Mouse (Mus musculus) neural tube, embryonic 14.5 days (tissue): ENCODE measurements at regions not wholly inside any gene's neighbourhood (a gene's known extent, or its start where the extent isn't known, plus 50 kb on each side); places are given as distances from the start of the nearest gene placed in this dataset.

Experiments used
- ATAC-seq: fragments of 200-750 bp; cut with Nextera tagmentation; 2 replicates; pipeline ENCODE4 v1.8.0; 2017; ENCODE audit warnings: low read depth, mild to moderate bottlenecking, moderate TSS enrichment, moderate library complexity
- H3K27ac ChIP-seq: fragments of 300-500 bp; sonication (generic); 2 replicates; pipeline ENCODE4 v1.5.1; 2014; ENCODE audit warnings: low read depth, mild to moderate bottlenecking, control low read depth, low read length, moderate library complexity, mixed read lengths
- H3K27me3 ChIP-seq: fragments of 300-500 bp; sonication (generic); 2 replicates; pipeline ENCODE4 v1.6.1; 2014; ENCODE audit warnings: low read length; ENCODE audit not compliant: control insufficient read depth, insufficient read depth
- H3K36me3 ChIP-seq: fragments of 300-500 bp; sonication (generic); 2 replicates; pipeline ENCODE4 v1.6.1; 2014; ENCODE audit warnings: low read length, mixed read lengths; ENCODE audit not compliant: control insufficient read depth, insufficient read depth
- H3K4me1 ChIP-seq: fragments of 300-500 bp; sonication (generic); 2 replicates; pipeline ENCODE4 v1.6.1; 2014; ENCODE audit warnings: low read length; ENCODE audit not compliant: control insufficient read depth, insufficient read depth
- H3K4me2 ChIP-seq: fragments of 300-500 bp; sonication (generic); 2 replicates; pipeline ENCODE4 v1.6.1; 2014; ENCODE audit warnings: mild to moderate bottlenecking, low read depth, low read length, control low read depth
- H3K4me3 ChIP-seq: fragments of 300-500 bp; sonication (generic); 2 replicates; pipeline ENCODE4 v1.5.1; 2014; ENCODE audit warnings: low read depth, low read length, control low read depth, mixed read lengths
- H3K9ac ChIP-seq: fragments of 300-500 bp; sonication (generic); replicated peaks from 2 replicates; pipeline ENCODE4 v1.6.1; 2014; ENCODE audit warnings: low read depth, mild to moderate bottlenecking, control low read depth, low read length, mixed read lengths
- H3K9me3 ChIP-seq: fragments of 300-500 bp; sonication (generic); 2 replicates; pipeline ENCODE4 v1.6.1; 2016; ENCODE audit warnings: low read length; ENCODE audit not compliant: control insufficient read depth
- WGBS: fragments of 180-500 bp; shearing (Covaris S2); extraction: QIAGEN DNeasy Blood & Tissue Kit; methylation state at CpG from one replicate; pipeline ENCODE4 v1.1.7; 2014; 5-methylcytosine and 5-hydroxymethylcytosine counted together

GRCm38 (mm10) chr15:61304546-61304945, 381.7 kb upstream of the A1bg start:
- H3K27me3 ChIP-seq, result no peaks in the 10 kb centered on the region
- ATAC-seq, result no peak
- no peaks in the 10 kb centered on the region for H3K36me3 ChIP-seq
- no peak overlapping the region for H3K27ac ChIP-seq
- 58% methylated on average over 3 of the region's 3 CpGs for WGBS
- H3K4me1 ChIP-seq, result no peaks in the 10 kb centered on the region
- H3K9ac ChIP-seq, result no peak overlapping the region
- H3K4me2 ChIP-seq, result no peak overlapping the region
- no peak overlapping the region for H3K4me3 ChIP-seq
- no peaks in the 10 kb centered on the region for H3K9me3 ChIP-seq

GRCm38 (mm10) chr15:61299796-61300195, 377.0 kb upstream of the A1bg start:
- no peaks in the 10 kb centered on the region for H3K36me3 ChIP-seq
- no peak overlapping the region for H3K4me2 ChIP-seq
- H3K27me3 ChIP-seq, result no peaks in the 10 kb centered on the region
- ATAC-seq, result no peak
- WGBS, result 87% methylated on average over 6 of the region's 6 CpGs
- H3K27ac ChIP-seq, result no peak overlapping the region
- H3K4me3 ChIP-seq, result no peak overlapping the region
- H3K4me1 ChIP-seq, result no peaks in the 10 kb centered on the region
- no peaks in the 10 kb centered on the region for H3K9me3 ChIP-seq
- H3K9ac ChIP-seq, result no peak overlapping the region

GRCm38 (mm10) chr15:61297447-61298208, 374.8 kb upstream of the A1bg start:
- Histone ChIP-seq H3K9ac (no peak overlapping the region), H3K27me3 (no peaks in the 10 kb centered on the region), H3K4me1 (no peaks in the 10 kb centered on the region), H3K27ac (no peak overlapping the region), H3K4me3 (no peak overlapping the region), H3K9me3 (no peaks in the 10 kb centered on the region), H3K4me2 (no peak overlapping the region), H3K36me3 (no peaks in the 10 kb centered on the region)
- WGBS, result 88% methylated on average over 5 of the region's 5 CpGs
- ATAC-seq, result no peak

- WGBS, result 95% methylated on average over 2 of the region's 2 CpGs
- Histone ChIP-seq H3K9ac (no peak overlapping the region), H3K4me1 (no peaks in the 10 kb centered on the region), H3K4me2 (no peak overlapping the region), H3K27me3 (no peaks in the 10 kb centered on the region), H3K36me3 (no peaks in the 10 kb centered on the region), H3K9me3 (no peaks in the 10 kb centered on the region), H3K27ac (no peak overlapping the region), H3K4me3 (no peak overlapping the region)
- ATAC-seq, result no peak
Observed at GRCm38 (mm10) chr15:61294616-61295015, 371.8 kb upstream of the A1bg start.

- ATAC-seq, result no peak
- no peak overlapping the region for H3K4me2 ChIP-seq
- no peaks in the 10 kb centered on the region for H3K27me3 ChIP-seq
- H3K9me3 ChIP-seq, result no peaks in the 10 kb centered on the region
- H3K4me1 ChIP-seq, result no peaks in the 10 kb centered on the region
- no peak overlapping the region for H3K4me3 ChIP-seq
- no peaks in the 10 kb centered on the region for H3K36me3 ChIP-seq
- H3K9ac ChIP-seq, result no peak overlapping the region
- WGBS, result 82% methylated on average over 4 of the region's 4 CpGs
- H3K27ac ChIP-seq, result no peak overlapping the region
Observed at GRCm38 (mm10) chr15:61294131-61294530, 371.3 kb upstream of the A1bg start.

GRCm38 (mm10) chr15:61268766-61269165, 346.0 kb upstream of the A1bg start:
- Histone ChIP-seq H3K27me3 (no peaks in the 10 kb centered on the region), H3K36me3 (no peaks in the 10 kb centered on the region), H3K4me1 (no peaks in the 10 kb centered on the region), H3K27ac (no peak overlapping the region), H3K9me3 (no peaks in the 10 kb centered on the region), H3K4me2 (no peak overlapping the region), H3K9ac (no peak overlapping the region), H3K4me3 (no peak overlapping the region)
- no peak for ATAC-seq
- 43% methylated on average over 4 of the region's 4 CpGs for WGBS

- Histone ChIP-seq H3K4me2 (no peak overlapping the region), H3K9me3 (no peaks in the 10 kb centered on the region), H3K36me3 (no peaks in the 10 kb centered on the region), H3K27ac (no peak overlapping the region), H3K9ac (no peak overlapping the region), H3K4me1 (no peaks in the 10 kb centered on the region), H3K27me3 (no peaks in the 10 kb centered on the region), H3K4me3 (no peak overlapping the region)
- 71% methylated on average over 2 of the region's 2 CpGs for WGBS
- ATAC-seq, result no peak
Observed at GRCm38 (mm10) chr15:61259047-61259446, 336.2 kb upstream of the A1bg start.

- no peak overlapping the region for H3K4me3 ChIP-seq
- H3K27ac ChIP-seq, result no peak overlapping the region
- no peaks in the 10 kb centered on the region for H3K4me1 ChIP-seq
- ATAC-seq, result no peak
- no peak overlapping the region for H3K9ac ChIP-seq
- H3K9me3 ChIP-seq, result no peaks in the 10 kb centered on the region
- H3K4me2 ChIP-seq, result no peak overlapping the region
- H3K27me3 ChIP-seq, result no peaks in the 10 kb centered on the region
- WGBS, result 89% methylated on average over 2 of the region's 2 CpGs
- no peaks in the 10 kb centered on the region for H3K36me3 ChIP-seq
Observed at GRCm38 (mm10) chr15:61244511-61244910, 321.7 kb upstream of the A1bg start.

- Histone ChIP-seq H3K4me1 (no peaks in the 10 kb centered on the region), H3K4me3 (no peak overlapping the region), H3K9me3 (no peaks in the 10 kb centered on the region), H3K4me2 (no peak overlapping the region), H3K9ac (no peak overlapping the region), H3K27ac (no peak overlapping the region), H3K27me3 (no peaks in the 10 kb centered on the region), H3K36me3 (no peaks in the 10 kb centered on the region)
- 81% methylated on average over 2 of the region's 2 CpGs for WGBS
- no peak for ATAC-seq
Observed at GRCm38 (mm10) chr15:61242161-61242681, 319.4 kb upstream of the A1bg start.
